Mouse (Mus musculus) liver, adult 10 weeks (tissue): ENCODE data around the gene Hmg20a. TPM values are rescaled to one million over a fixed set of nuclear protein-coding genes. Genes with fewer than 3 reads are reported as not detected.

Experiments
- polyA plus RNA-seq: library from polyadenylated mRNA; stranded (reverse); fragments of 350-450 nt; fragmentation: Illumina TruSeq; extraction: RNeasy Lipid Tissue Mini Kit (QIAGEN cat#74804); gene quantifications from one replicate; pipeline ENCODE4 v1.2.3, GENCODE M21; 2014; ENCODE audit warnings: low read depth, low replicate concordance

The Hmg20a gene
- polyA plus RNA-seq, result 7.4 TPM

GRCm38 (mm10) chr9:56417948-56418737 is at the start of gene Hmg20a, which contains the start of gene Peak1:
Gene Hmg20a (plus strand): TSS chr9:56418609.
Gene Peak1 (minus strand): TSS chr9:56418067.

Other genes starting within 250 kb of the Hmg20a start
- gene Peak1, start 542 bp upstream of the Hmg20a start, polyA plus RNA-seq, result 5.6 TPM